Mouse (Mus musculus): ENCODE data around the gene Trim10. TPM values are rescaled to one million over a fixed set of nuclear protein-coding genes. Genes with fewer than 3 reads are reported as not detected.
"Not testable (repeated sequence)": the region's sequence is repeated elsewhere in the genome, so short reads cannot be mapped to it uniquely, and the experiment has no call there.

The Trim10 gene
- total RNA-seq (2021): not detected
- long read RNA-seq, experiment 1: 0 reads
- long read RNA-seq, experiment 2: 0 reads

- intact Hi-C loops (cut with DNase I): no loop called here
- DNase-seq: no peak
- no peak within 1 kb of the TSS for H3K4me3 ChIP-seq
- H3K27ac ChIP-seq: no peak within 1 kb of the TSS
- TF ChIP-seq CTCF (IDR thresholded peaks at IDR 0.05): no peak
Measured at GRCm38 (mm10) chr17:36869284-36869954, at the start of gene Trim10. Gene Trim10 (plus strand): TSS chr17:36869574.

GRCm38 (mm10) chr17:36824005-36824404, 45.4 kb upstream of the Trim10 start:
- peak; percentile 72 for TF ChIP-seq CTCF (IDR thresholded peaks at IDR 0.05)
- DNase-seq: peak; percentile 48
- intact Hi-C loops (cut with DNase I): loop anchor here (2.0 kb wide), 1 partner anchor 35 kb away; no protein-coding TSS in a partner anchor
- H3K4me3 ChIP-seq: no peak overlapping the region
- H3K27ac ChIP-seq: no peak overlapping the region

GRCm38 (mm10) chr17:36825525-36825924, 43.8 kb upstream of the Trim10 start:
- Histone ChIP-seq H3K27ac (peak overlapping the region; percentile 43; the same call in 1 of the 2 replicates), H3K4me3 (no peak overlapping the region)
- TF ChIP-seq CTCF (IDR thresholded peaks at IDR 0.05): peak; percentile 46
- no peak for DNase-seq
- intact Hi-C loops (cut with DNase I): loop anchor here (2.0 kb wide), 1 partner anchor 37 kb away; no protein-coding TSS in a partner anchor

- TF ChIP-seq CTCF (IDR thresholded peaks at IDR 0.05): peak; percentile 86
- intact Hi-C loops (cut with DNase I); H3K4me3 ChIP-seq: not testable (repeated sequence)
- DNase-seq: peak; percentile 92
- peak overlapping the region; percentile 43; the same call in 1 of the 2 replicates for H3K27ac ChIP-seq
Measured at GRCm38 (mm10) chr17:36826002-36826401, 43.4 kb upstream of the Trim10 start.

- intact Hi-C loops (cut with DNase I): no loop called here
Measured at GRCm38 (mm10) chr17:36828488-36828887, 40.9 kb upstream of the Trim10 start.

GRCm38 (mm10) chr17:36830470-36830869, 38.9 kb upstream of the Trim10 start:
- no peak overlapping the region for H3K4me3 ChIP-seq
- TF ChIP-seq CTCF (IDR thresholded peaks at IDR 0.05): no peak
- DNase-seq: no peak
- intact Hi-C loops (cut with DNase I): no loop called here
- H3K27ac ChIP-seq: no peak overlapping the region

More at GRCm38 (mm10) chr17:36828488-36828887, 40.9 kb upstream of the Trim10 start:
- H3K27ac ChIP-seq: no peak overlapping the region
- no peak for DNase-seq
- no peak for TF ChIP-seq CTCF (IDR thresholded peaks at IDR 0.05)
- no peak overlapping the region for H3K4me3 ChIP-seq

- no peak for DNase-seq
- intact Hi-C loops (cut with DNase I): no loop called here
Measured at GRCm38 (mm10) chr17:36832694-36833093, 36.7 kb upstream of the Trim10 start.

GRCm38 (mm10) chr17:36835591-36836426, 33.6 kb upstream of the Trim10 start:
- intact Hi-C loops (cut with DNase I): loop anchor here (5.0 kb wide), 1 partner anchor 116 kb away; the partner anchor contains the start of gene Ppp1r11
- TF ChIP-seq CTCF (IDR thresholded peaks at IDR 0.05): peak; percentile 46
- H3K27ac ChIP-seq: peak overlapping the region; percentile 93
- H3K4me3 ChIP-seq: peak overlapping the region; percentile 84
- peak; percentile 68 for DNase-seq

More at GRCm38 (mm10) chr17:36832694-36833093, 36.7 kb upstream of the Trim10 start:
- no peak for TF ChIP-seq CTCF (IDR thresholded peaks at IDR 0.05)
- H3K4me3 ChIP-seq: no peak overlapping the region
- no peak overlapping the region for H3K27ac ChIP-seq

GRCm38 (mm10) chr17:36836427-36836812, 33.0 kb upstream of the Trim10 start:
- intact Hi-C loops (cut with DNase I): loop anchor here (5.0 kb wide), 1 partner anchor 116 kb away; the partner anchor contains the start of gene Ppp1r11
- no peak for TF ChIP-seq CTCF (IDR thresholded peaks at IDR 0.05)
- peak overlapping the region; percentile 84 for H3K4me3 ChIP-seq
- no peak for DNase-seq
- H3K27ac ChIP-seq: peak overlapping the region; percentile 93

GRCm38 (mm10) chr17:36836874-36837647, 32.3 kb upstream of the Trim10 start, which contains the start of gene Trim26:
Gene Trim26 (plus strand): TSS chr17:36837134.
- peak; percentile 98 for DNase-seq
- no peak for TF ChIP-seq CTCF (IDR thresholded peaks at IDR 0.05)
- Histone ChIP-seq H3K27ac (peak within 1 kb of the TSS; percentile 93), H3K4me3 (peak within 1 kb of the TSS; percentile 84)
- intact Hi-C loops (cut with DNase I): loop anchor here (5.0 kb wide), 1 partner anchor 115 kb away; the partner anchor contains the start of gene Ppp1r11

GRCm38 (mm10) chr17:36839001-36839400, 30.4 kb upstream of the Trim10 start:
- intact Hi-C loops (cut with DNase I): loop anchor here (5.0 kb wide), 1 partner anchor 113 kb away; the partner anchor contains the start of gene Ppp1r11
- H3K27ac ChIP-seq: peak overlapping the region; percentile 44; the same call in 1 of the 2 replicates
- no peak for DNase-seq
- H3K4me3 ChIP-seq: no peak overlapping the region
- TF ChIP-seq CTCF (IDR thresholded peaks at IDR 0.05): no peak

- H3K27ac ChIP-seq: peak overlapping the region; percentile 44
- DNase-seq: no peak
- TF ChIP-seq CTCF (IDR thresholded peaks at IDR 0.05): no peak
- H3K4me3 ChIP-seq: no peak overlapping the region
- intact Hi-C loops (cut with DNase I): loop anchor here (5.0 kb wide), 1 partner anchor 112 kb away; the partner anchor contains the start of gene Ppp1r11
Measured at GRCm38 (mm10) chr17:36839931-36840330, 29.4 kb upstream of the Trim10 start.

Data from gastrocnemius, adult 2 months (tissue).